Mouse (Mus musculus) lung, adult 2 months (tissue): Measurements from ENCODE around the gene Akip1.

Experiments
- CTCF ChIP-seq: fragments of 200-500 bp; IDR thresholded peaks from 2 replicates; pipeline ENCODE4 v1.5.1; 2011; ENCODE audit warnings: mild to moderate bottlenecking, low read length, control low read depth; ENCODE audit not compliant: insufficient read depth
- POLR2A ChIP-seq: fragments of 200-500 bp; IDR thresholded peaks from 2 replicates; pipeline ENCODE4 v1.6.1; 2011; ENCODE audit warnings: low read depth, mild to moderate bottlenecking, control low read depth, low read length, borderline replicate concordance; ENCODE audit errors: extremely low read depth

DNA sequence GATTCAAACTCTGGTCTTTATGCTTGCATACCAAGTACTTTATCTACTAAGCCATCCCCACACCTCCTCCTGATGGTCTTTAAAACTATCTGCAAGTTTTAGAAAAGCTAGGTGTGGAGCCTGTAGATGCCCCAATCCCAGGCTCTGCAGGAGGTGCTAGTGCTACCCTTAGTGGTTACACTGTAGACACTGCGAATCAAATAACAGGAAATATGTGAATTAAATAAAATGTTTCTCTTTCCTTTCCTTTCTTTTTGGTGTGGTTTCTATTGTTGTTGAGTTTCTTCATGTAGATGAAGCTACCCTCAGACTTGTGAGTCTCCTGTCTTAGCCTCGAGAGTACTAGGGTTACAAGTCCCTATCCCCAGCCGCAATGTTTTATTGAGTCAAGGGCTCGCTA, 38.2 kb downstream of the Akip1 start:
- TF ChIP-seq POLR2A, result no peak
- TF ChIP-seq CTCF, result no peak
